Mouse (Mus musculus): ENCODE measurements around the gene 1520401A03Rik. TPM values are rescaled to one million over a fixed set of nuclear protein-coding genes. Genes with fewer than 3 reads are reported as not detected.

The 1520401A03Rik gene
- polyA plus RNA-seq, 1 experiment from 2014 or later: 0.11 TPM

DNA sequence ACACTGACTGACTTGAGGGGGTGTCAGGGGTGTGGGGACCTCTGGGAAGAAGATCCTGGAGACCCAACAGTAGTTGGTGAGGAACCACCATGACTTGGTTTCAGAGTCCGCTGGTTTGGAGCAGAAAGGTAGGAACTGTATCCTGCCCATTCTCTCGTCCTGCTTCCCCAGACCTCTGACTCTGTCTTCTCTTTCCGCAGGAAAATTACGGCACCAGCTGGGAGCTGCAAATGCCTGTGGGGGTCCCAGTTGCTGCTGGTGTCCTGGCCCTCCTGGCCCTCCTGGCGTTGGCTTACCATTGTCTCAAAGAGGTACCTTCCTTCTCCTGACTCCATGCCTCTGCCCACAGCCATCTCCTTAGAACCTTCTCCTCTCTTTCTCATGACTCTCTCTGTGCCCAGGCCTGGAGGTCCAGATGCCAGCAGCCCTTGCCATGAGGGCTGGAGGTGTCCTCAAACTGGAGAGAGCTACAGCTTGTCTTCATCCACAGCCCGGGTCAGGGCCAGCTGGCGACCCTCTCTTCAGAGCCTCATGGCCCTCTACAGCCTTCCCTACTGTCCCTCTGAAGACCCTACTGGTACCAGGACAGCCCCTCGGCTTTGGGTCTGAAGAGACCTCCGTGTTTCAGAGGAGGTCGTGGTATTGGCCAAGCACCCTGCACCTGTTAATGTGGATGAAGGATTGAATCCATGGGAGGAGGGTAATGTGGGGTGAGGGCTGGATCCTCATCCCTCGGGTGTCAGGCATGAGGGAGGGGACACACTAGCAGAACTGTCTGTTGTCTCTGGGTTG lies 27.0 kb upstream of the 1520401A03Rik start:
- 79% methylated on average over 11 of the region's 11 CpGs for WGBS
- H3K27me3 ChIP-seq (replicated peaks): peaks cover 42% of the 10 kb centered on the region
- H3K9ac ChIP-seq: peak overlapping the region; percentile 65; the same call in 1 of the 2 replicates
- ATAC-seq (ENCODE audit: extremely low read depth, insufficient number of reproducible peaks, low FRiP score, low TSS enrichment): no peak
- peak overlapping the region; percentile 60 for H3K4me2 ChIP-seq
- peak overlapping the region; percentile 40 for H3K4me3 ChIP-seq
- peaks cover 34% of the 10 kb centered on the region for H3K36me3 ChIP-seq
- H3K4me1 ChIP-seq: peaks cover 23% of the 10 kb centered on the region
- H3K27ac ChIP-seq (replicated peaks): no peak overlapping the region
- H3K9me3 ChIP-seq: no peaks in the 10 kb centered on the region

DNA sequence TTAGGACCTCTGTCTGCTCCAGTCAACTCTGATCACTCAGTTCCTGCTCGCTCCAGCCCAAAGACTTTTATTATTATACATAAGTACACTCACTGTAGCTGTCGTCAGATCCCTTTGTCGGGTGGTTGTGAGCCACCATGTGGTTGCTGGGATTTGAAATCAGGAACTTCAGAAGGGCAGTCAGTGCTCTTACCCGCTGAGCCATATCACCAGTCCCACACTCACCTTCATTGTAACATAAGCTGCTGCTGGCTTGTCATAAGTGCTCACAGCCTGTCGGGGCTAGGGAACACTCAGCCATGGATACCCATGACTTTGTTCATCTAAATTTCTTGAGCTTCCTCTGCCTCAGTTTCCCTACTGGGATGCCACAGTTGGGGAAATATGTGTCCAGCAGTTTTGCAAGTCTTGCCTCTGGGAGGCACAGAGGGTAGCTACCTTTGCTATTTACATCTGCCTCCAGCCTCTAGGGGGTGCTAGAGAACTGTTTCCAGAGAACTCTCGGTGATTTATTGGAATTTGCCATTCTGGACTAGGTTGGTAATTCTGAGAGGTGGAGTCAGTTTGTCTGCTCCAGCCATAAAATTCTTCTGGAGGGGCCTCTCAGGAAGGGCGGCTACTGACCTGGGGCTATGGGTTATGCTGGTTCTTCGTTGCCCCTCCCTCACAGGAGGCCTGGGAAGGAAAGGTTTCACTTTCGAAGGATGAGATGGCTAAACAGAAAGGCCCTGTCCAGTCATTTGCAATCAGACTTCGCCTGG lies 26.2 kb upstream of the 1520401A03Rik start:
- Histone ChIP-seq H3K9ac (peak overlapping the region; percentile 65), H3K4me1 (peaks cover 25% of the 10 kb centered on the region), H3K27ac (replicated peaks) (no peak overlapping the region), H3K27me3 (replicated peaks) (peaks cover 50% of the 10 kb centered on the region), H3K4me3 (peak overlapping the region; percentile 40), H3K4me2 (peak overlapping the region; percentile 60), H3K36me3 (peaks cover 26% of the 10 kb centered on the region), H3K9me3 (no peaks in the 10 kb centered on the region)
- ATAC-seq (ENCODE audit: extremely low read depth, insufficient number of reproducible peaks, low FRiP score, low TSS enrichment): no peak
- 32% methylated on average over 10 of the region's 10 CpGs for WGBS

DNA sequence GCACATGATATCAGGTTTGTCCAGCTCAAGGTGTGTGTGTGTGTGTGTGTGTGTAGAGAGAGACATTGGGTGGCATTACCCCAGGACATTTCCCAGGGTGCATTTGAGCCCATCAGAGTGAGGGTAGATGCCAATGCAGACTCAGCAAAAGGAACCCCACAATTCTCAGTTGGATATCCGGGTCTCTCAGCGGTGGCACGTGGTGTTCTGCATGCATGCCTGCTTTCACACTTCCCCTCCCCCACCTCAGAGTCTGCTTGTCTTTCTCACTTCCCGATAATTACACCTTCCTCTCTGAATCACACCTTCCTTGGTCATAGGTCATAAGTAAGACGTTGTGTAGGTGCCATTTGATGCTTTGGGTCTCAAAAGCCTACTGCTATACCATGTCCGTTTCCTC lies 25.4 kb upstream of the 1520401A03Rik start:
- Histone ChIP-seq H3K36me3 (peaks cover 18% of the 10 kb centered on the region), H3K9ac (no peak overlapping the region), H3K9me3 (no peaks in the 10 kb centered on the region), H3K27me3 (replicated peaks) (peaks cover 58% of the 10 kb centered on the region), H3K27ac (replicated peaks) (no peak overlapping the region), H3K4me3 (no peak overlapping the region), H3K4me1 (peaks cover 25% of the 10 kb centered on the region), H3K4me2 (no peak overlapping the region)
- 22% methylated on average over 6 of the region's 6 CpGs for WGBS
- no peak for ATAC-seq (ENCODE audit: extremely low read depth, insufficient number of reproducible peaks, low FRiP score, low TSS enrichment)

DNA sequence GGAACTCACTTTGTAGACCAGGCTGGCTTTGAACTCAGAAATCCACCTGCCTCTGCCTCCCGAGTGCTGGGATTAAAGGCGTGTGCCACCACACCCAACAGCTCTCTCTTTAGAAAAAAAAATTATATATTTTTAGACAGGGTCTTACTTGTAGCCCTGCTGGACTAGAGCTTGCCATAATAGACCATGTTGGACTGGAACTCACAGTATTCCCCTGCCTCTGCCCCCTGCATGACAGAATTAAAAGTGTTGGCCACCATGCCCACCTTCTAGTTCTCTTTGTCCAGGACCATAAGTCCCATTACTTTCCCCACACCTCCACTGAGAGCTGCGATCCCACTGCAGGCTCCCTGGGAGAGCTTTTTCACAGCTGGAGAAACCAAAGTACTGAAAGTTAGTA lies 24.9 kb upstream of the 1520401A03Rik start:
- Histone ChIP-seq H3K4me1 (peaks cover 27% of the 10 kb centered on the region), H3K27me3 (replicated peaks) (peaks cover 63% of the 10 kb centered on the region), H3K4me3 (no peak overlapping the region), H3K9me3 (no peaks in the 10 kb centered on the region), H3K27ac (replicated peaks) (no peak overlapping the region), H3K9ac (no peak overlapping the region), H3K36me3 (peaks cover 13% of the 10 kb centered on the region), H3K4me2 (no peak overlapping the region)
- no peak for ATAC-seq (ENCODE audit: extremely low read depth, insufficient number of reproducible peaks, low FRiP score, low TSS enrichment)
- 70% methylated on average over 3 of the region's 3 CpGs for WGBS

DNA sequence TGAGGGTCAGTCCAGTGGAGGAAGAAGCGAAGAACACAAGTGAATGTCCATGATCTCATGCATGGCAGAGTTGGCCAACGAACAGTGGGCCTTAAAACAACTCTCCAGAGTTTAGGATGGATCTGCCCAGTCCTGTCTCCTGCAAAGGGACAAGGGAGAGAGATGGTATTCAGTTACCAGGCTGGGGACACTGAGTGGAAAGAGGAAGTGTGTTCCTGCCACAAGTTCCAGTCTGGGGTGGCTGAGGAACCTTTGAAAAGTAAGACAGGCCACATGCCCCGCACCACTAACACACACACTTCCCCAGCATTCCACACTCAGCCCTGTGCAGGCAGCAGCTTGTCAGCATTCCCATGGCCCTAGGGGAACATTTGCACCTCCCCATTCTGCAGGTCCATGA lies 24.2 kb upstream of the 1520401A03Rik start:
- no peak overlapping the region for H3K4me2 ChIP-seq
- H3K4me3 ChIP-seq: no peak overlapping the region
- peaks cover 6% of the 10 kb centered on the region for H3K36me3 ChIP-seq
- peaks cover 33% of the 10 kb centered on the region for H3K4me1 ChIP-seq
- no peak overlapping the region for H3K27ac ChIP-seq (replicated peaks)
- H3K9ac ChIP-seq: no peak overlapping the region
- no peak for ATAC-seq (ENCODE audit: extremely low read depth, insufficient number of reproducible peaks, low FRiP score, low TSS enrichment)
- H3K27me3 ChIP-seq (replicated peaks): peaks cover 70% of the 10 kb centered on the region
- WGBS: 70% methylated on average over 3 of the region's 3 CpGs
- H3K9me3 ChIP-seq: no peaks in the 10 kb centered on the region

DNA sequence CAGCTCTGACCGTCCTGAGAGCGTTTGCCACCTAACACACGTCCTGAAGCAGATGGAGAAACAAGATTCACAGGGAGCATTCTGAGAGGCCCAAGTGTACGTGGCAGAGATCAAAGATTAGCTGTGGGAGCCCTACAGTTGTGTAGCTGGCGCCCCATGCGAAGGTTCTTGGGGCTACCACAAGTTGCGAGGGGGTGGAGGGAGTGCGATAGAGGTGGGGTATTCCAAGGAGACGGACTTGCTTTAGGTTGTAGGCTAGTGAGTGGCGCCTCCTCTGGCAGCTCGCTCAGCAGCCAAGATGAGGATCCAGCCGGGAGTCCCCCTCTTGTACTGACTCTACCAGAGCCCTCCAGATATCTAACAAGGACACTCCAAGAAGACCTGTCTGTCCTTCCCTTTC lies 23.7 kb upstream of the 1520401A03Rik start:
- Histone ChIP-seq H3K4me3 (peak overlapping the region; percentile 44), H3K27me3 (replicated peaks) (peaks cover 75% of the 10 kb centered on the region), H3K36me3 (peaks cover under 1% of the 10 kb centered on the region), H3K27ac (replicated peaks) (no peak overlapping the region), H3K9me3 (no peaks in the 10 kb centered on the region), H3K9ac (peak overlapping the region; percentile 66; the same call in 1 of the 2 replicates), H3K4me1 (peaks cover 33% of the 10 kb centered on the region), H3K4me2 (peak overlapping the region; percentile 69)
- ATAC-seq (ENCODE audit: extremely low read depth, insufficient number of reproducible peaks, low FRiP score, low TSS enrichment): no peak
- WGBS: 3% methylated on average over 12 of the region's 12 CpGs

DNA sequence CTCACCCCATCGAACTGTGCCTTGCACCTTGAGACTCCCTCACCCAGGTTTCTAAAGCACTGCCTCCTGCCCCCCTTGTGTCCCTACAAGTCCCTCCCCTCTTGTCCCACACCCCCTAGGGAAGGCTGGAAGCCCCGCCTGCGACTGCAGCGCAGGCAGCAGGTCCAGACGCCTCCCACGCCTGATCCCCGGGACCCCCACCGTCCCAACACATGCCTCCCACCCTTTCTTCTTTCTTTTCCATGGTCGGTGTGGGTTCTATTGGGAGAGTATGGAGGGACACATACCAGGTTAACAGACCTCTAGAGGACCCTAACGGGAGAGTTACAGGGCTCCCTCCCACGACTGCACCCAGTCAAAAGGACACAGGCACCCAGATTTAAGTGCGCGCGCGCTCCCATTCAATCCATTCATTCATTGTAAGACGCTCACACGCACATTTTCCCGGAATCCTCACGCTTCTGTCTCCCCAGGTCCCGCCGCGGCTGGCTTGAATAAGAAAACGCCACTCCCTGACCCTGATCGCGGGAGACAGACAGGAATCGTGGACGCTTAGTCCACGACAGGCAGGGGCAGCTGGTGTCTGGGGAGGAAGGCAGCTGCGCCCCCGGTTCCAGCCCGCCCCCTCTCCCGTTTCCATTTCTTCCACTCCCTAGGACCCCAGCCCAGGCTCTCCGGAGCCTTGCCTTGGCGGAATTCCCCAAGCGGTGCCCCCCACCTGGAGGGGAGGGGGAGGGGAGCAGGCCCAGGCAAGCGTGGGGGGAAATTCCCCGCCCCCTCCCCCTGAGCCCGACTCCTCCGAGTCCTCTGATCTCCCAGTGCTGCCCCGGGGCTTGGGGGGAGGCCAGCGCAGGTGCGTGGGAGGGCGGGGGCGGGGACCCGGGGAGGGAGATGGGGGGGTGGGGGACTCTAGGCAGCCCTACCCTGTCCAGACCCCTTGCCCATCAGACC lies 23.0 kb upstream of the 1520401A03Rik start, which contains the start of gene Kremen2:
TSS of gene Kremen2 (minus strand) at position 533 of the 951 bp plus-strand sequence.
- H3K36me3 ChIP-seq: no peaks in the 10 kb centered on the region
- H3K27ac ChIP-seq (replicated peaks): no peak within 1 kb of the TSS
- H3K4me1 ChIP-seq: peaks cover 36% of the 10 kb centered on the region
- WGBS: 1% methylated on average over 45 of the region's 45 CpGs
- H3K27me3 ChIP-seq (replicated peaks): peaks cover 82% of the 10 kb centered on the region
- peak within 1 kb of the TSS; percentile 66 for H3K9ac ChIP-seq
- peak within 1 kb of the TSS; percentile 69 for H3K4me2 ChIP-seq
- peak within 1 kb of the TSS; percentile 44 for H3K4me3 ChIP-seq
- no peak for ATAC-seq (ENCODE audit: extremely low read depth, insufficient number of reproducible peaks, low FRiP score, low TSS enrichment)
- no peaks in the 10 kb centered on the region for H3K9me3 ChIP-seq

DNA sequence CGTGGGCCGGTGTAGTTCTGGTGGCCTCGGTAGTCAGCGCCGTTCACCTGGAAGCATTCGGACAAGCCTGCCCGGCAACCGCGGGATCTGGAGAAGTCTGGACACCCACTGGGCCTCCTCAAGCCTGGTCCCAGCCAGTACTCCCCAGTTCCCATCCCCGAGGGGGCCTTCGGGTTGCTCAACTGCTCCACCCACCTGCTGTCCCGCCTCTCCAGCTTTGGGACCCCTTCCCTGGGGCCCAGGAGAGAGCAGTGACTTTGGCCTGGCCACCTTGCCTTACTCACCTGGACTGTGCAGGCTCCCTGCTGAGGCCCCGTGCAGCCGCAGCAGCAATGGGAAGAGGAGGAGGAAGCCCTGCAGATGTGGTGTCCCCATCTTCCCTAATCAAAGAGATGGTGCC lies 22.1 kb upstream of the 1520401A03Rik start:
- Histone ChIP-seq H3K4me1 (peaks cover 40% of the 10 kb centered on the region), H3K9me3 (no peaks in the 10 kb centered on the region), H3K36me3 (no peaks in the 10 kb centered on the region), H3K9ac (no peak overlapping the region; the same call in 1 of the 2 replicates), H3K4me2 (peak overlapping the region; percentile 69), H3K4me3 (peak overlapping the region; percentile 44), H3K27ac (replicated peaks) (no peak overlapping the region), H3K27me3 (replicated peaks) (peaks cover 84% of the 10 kb centered on the region)
- no peak for ATAC-seq (ENCODE audit: extremely low read depth, insufficient number of reproducible peaks, low FRiP score, low TSS enrichment)
- 3% methylated on average over 14 of the region's 14 CpGs for WGBS

DNA sequence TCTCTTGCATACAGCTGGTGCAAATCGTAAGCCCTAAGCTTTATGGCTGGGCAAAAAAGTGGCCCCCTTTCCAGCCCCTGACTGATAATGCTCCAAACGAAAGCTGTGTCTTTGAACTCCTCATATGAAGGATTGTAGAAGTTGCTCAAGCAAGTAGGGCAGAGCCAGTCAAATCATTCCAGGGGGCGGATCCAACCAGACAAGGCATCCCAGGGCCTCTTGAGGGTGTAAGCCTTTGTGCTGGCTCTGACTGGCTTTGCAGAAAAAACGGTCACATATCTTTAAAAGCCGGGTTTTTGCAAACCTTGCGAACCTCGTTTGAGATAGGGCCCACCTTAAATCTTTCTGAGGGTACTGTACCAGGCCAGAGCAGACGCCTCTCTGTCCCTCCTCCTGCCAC lies 21.5 kb upstream of the 1520401A03Rik start:
- no peak overlapping the region for H3K4me2 ChIP-seq
- H3K36me3 ChIP-seq: no peaks in the 10 kb centered on the region
- no peak overlapping the region for H3K9ac ChIP-seq
- H3K4me1 ChIP-seq: peaks cover 44% of the 10 kb centered on the region
- H3K27me3 ChIP-seq (replicated peaks): peaks cover 87% of the 10 kb centered on the region
- 18% methylated on average over 8 of the region's 8 CpGs for WGBS
- H3K9me3 ChIP-seq: no peaks in the 10 kb centered on the region
- no peak overlapping the region for H3K4me3 ChIP-seq
- no peak overlapping the region for H3K27ac ChIP-seq (replicated peaks)
- no peak for ATAC-seq (ENCODE audit: extremely low read depth, insufficient number of reproducible peaks, low FRiP score, low TSS enrichment)

DNA sequence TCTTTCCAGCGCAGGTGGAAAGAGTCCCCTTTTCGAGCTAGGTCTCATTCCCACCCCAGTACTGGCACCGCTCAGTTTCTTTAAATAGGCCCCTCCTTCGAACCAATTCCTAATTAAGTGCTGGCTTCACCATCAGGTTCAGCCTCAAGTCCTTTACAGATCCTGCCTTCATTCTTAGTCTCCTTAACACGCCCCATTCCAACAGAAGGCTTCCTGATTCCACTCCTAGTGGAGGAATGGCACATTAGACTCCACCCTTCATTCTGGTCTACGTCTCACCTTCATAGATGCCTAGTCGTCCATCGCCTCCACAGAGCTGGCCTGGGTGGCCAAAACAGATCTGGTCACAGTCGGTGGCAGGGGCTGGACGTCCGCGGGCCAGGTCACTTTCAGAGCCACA lies 20.4 kb upstream of the 1520401A03Rik start:
- Histone ChIP-seq H3K9me3 (no peaks in the 10 kb centered on the region), H3K4me3 (peak overlapping the region; percentile 35; the same call in 1 of the 2 replicates), H3K9ac (no peak overlapping the region), H3K36me3 (no peaks in the 10 kb centered on the region), H3K4me2 (peak overlapping the region; percentile 51; the same call in 1 of the 2 replicates), H3K27ac (replicated peaks) (no peak overlapping the region), H3K4me1 (peaks cover 53% of the 10 kb centered on the region), H3K27me3 (replicated peaks) (peaks cover 90% of the 10 kb centered on the region)
- 55% methylated on average over 12 of the region's 12 CpGs for WGBS
- no peak for ATAC-seq (ENCODE audit: extremely low read depth, insufficient number of reproducible peaks, low FRiP score, low TSS enrichment)
